Mouse (Mus musculus) megakaryocyte, embryonic 14.5 days (primary cell): Measurements from ENCODE around the gene Prr7.

Experiments
- FLI1 ChIP-seq: IDR thresholded peaks from 2 replicates; pipeline ENCODE4 v1.6.1; 2012; ENCODE audit warnings: low read length, inconsistent platforms, mixed read lengths
- GATA1 ChIP-seq: IDR thresholded peaks from 3 replicates; pipeline ENCODE4 v1.6.1; 2012; ENCODE audit warnings: mixed read lengths, low read length, inconsistent platforms, borderline replicate concordance

GRCm38 (mm10) chr13:55449205-55449604 is 14.9 kb upstream of the Prr7 start:
- no peak for TF ChIP-seq GATA1
- TF ChIP-seq FLI1, result no peak
